Mouse (Mus musculus) neural tube, embryonic 13.5 days (tissue): ENCODE measurements around the gene Oxa1l. TPM values are rescaled to one million over a fixed set of nuclear protein-coding genes. Genes with fewer than 3 reads are reported as not detected.
"Not testable (repeated sequence)": the region's sequence is repeated elsewhere in the genome, so short reads cannot be mapped to it uniquely, and the experiment has no call there.

Source experiments
- ATAC-seq: fragments of 200-750 bp; cut with Nextera tagmentation; 2 replicates; pipeline ENCODE4 v1.8.0; 2017; ENCODE audit warnings: low read depth, mild to moderate bottlenecking, moderate TSS enrichment, moderate library complexity
- H3K27ac ChIP-seq: fragments of 300-500 bp; sonication (generic); replicated peaks from 2 replicates; pipeline ENCODE4 v1.5.1; 2015; ENCODE audit warnings: moderate library complexity, mild to moderate bottlenecking, inconsistent platforms
- H3K27me3 ChIP-seq: fragments of 300-500 bp; sonication (generic); 2 replicates; pipeline ENCODE4 v1.6.1; 2015; ENCODE audit warnings: mild to moderate bottlenecking, inconsistent platforms
- H3K36me3 ChIP-seq: fragments of 300-500 bp; sonication (generic); 2 replicates; pipeline ENCODE4 v1.6.1; 2015; ENCODE audit warnings: mild to moderate bottlenecking, inconsistent platforms
- H3K4me1 ChIP-seq: fragments of 300-500 bp; sonication (generic); replicated peaks from 2 replicates; pipeline ENCODE4 v1.6.1; 2015; ENCODE audit warnings: inconsistent platforms
- H3K4me2 ChIP-seq: fragments of 300-500 bp; sonication (generic); 2 replicates; pipeline ENCODE4 v1.6.1; 2015; ENCODE audit warnings: inconsistent platforms, mild to moderate bottlenecking, moderate library complexity
- H3K4me3 ChIP-seq: fragments of 300-500 bp; sonication (generic); 2 replicates; pipeline ENCODE4 v1.5.1; 2015; ENCODE audit warnings: mild to moderate bottlenecking, inconsistent platforms
- H3K9ac ChIP-seq: fragments of 300-500 bp; sonication (generic); 2 replicates; pipeline ENCODE4 v1.6.1; 2015; ENCODE audit warnings: moderate library complexity, mild to moderate bottlenecking, inconsistent platforms
- H3K9me3 ChIP-seq: fragments of 300-500 bp; sonication (generic); 2 replicates; pipeline ENCODE4 v1.6.1; 2016; ENCODE audit warnings: inconsistent platforms
- WGBS: fragments of 180-500 bp; shearing (Covaris S2); methylation state at CpG from one replicate; pipeline ENCODE4 v1.1.7; 2015; 5-methylcytosine and 5-hydroxymethylcytosine counted together
- polyA plus RNA-seq: library from polyadenylated mRNA; unstranded; fragments of >200 nt; fragmentation: Nextera tagmentation; extraction: Ambion mirVana; gene quantifications from 2 replicates; pipeline ENCODE4 v1.2.1, GENCODE M21; 2015

The Oxa1l gene
- polyA plus RNA-seq, 1 experiment from 2014 or later: 52.6 TPM

GRCm38 (mm10) chr14:54350773-54351541, 9.7 kb upstream of the Oxa1l start:
- not testable (repeated sequence) for H3K9ac ChIP-seq, ATAC-seq, H3K4me1 ChIP-seq, H3K36me3 ChIP-seq, H3K27ac ChIP-seq, H3K4me3 ChIP-seq, H3K4me2 ChIP-seq, H3K9me3 ChIP-seq, H3K27me3 ChIP-seq
- WGBS: 94% methylated on average over 16 of the region's 16 CpGs

GRCm38 (mm10) chr14:54352314-54352713, 8.3 kb upstream of the Oxa1l start:
- peaks cover 4% of the 10 kb centered on the region; the same call in 1 of the 2 replicates for H3K9me3 ChIP-seq

GRCm38 (mm10) chr14:54354406-54354805, 6.2 kb upstream of the Oxa1l start:
- no peak overlapping the region for H3K27ac ChIP-seq
- no peak overlapping the region for H3K4me3 ChIP-seq
- H3K27me3 ChIP-seq: no peaks in the 10 kb centered on the region
- no peak overlapping the region for H3K4me2 ChIP-seq
- H3K9me3 ChIP-seq: peaks cover 4% of the 10 kb centered on the region; the same call in 1 of the 2 replicates
- 45% methylated on average over 1 of the region's 1 CpGs for WGBS
- no peak overlapping the region for H3K9ac ChIP-seq
- no peaks in the 10 kb centered on the region for H3K36me3 ChIP-seq
- no peaks in the 10 kb centered on the region for H3K4me1 ChIP-seq
- ATAC-seq: no peak

More at GRCm38 (mm10) chr14:54352314-54352713, 8.3 kb upstream of the Oxa1l start:
- no peak overlapping the region for H3K4me3 ChIP-seq
- 90% methylated on average over 8 of the region's 8 CpGs for WGBS
- no peaks in the 10 kb centered on the region for H3K4me1 ChIP-seq
- H3K9ac ChIP-seq: no peak overlapping the region
- H3K4me2 ChIP-seq: no peak overlapping the region
- H3K27ac ChIP-seq: no peak overlapping the region
- H3K36me3 ChIP-seq: no peaks in the 10 kb centered on the region
- no peaks in the 10 kb centered on the region for H3K27me3 ChIP-seq
- no peak for ATAC-seq

GRCm38 (mm10) chr14:54363156-54363555, 2.5 kb downstream of the Oxa1l start:
- 96% methylated on average over 8 of the region's 8 CpGs for WGBS
- ATAC-seq: no peak

GRCm38 (mm10) chr14:54365026-54365645, 4.5 kb downstream of the Oxa1l start:
- peaks cover 73% of the 10 kb centered on the region for H3K36me3 ChIP-seq
- no peak overlapping the region for H3K27ac ChIP-seq
- H3K27me3 ChIP-seq: no peaks in the 10 kb centered on the region
- no peak overlapping the region for H3K4me3 ChIP-seq
- no peak overlapping the region for H3K4me2 ChIP-seq
- H3K9ac ChIP-seq: no peak overlapping the region
- no peak for ATAC-seq
- H3K4me1 ChIP-seq: peaks cover 21% of the 10 kb centered on the region
- 91% methylated on average over 5 of the region's 5 CpGs for whole genome bisulfite sequencing
- H3K9me3 ChIP-seq: no peaks in the 10 kb centered on the region

More at GRCm38 (mm10) chr14:54363156-54363555, 2.5 kb downstream of the Oxa1l start:
- peaks cover 53% of the 10 kb centered on the region for H3K36me3 ChIP-seq
- no peak overlapping the region for H3K4me3 ChIP-seq
- H3K27ac ChIP-seq: no peak overlapping the region
- peaks cover 21% of the 10 kb centered on the region for H3K4me1 ChIP-seq
- H3K27me3 ChIP-seq: no peaks in the 10 kb centered on the region
- no peak overlapping the region for H3K9ac ChIP-seq
- H3K9me3 ChIP-seq: no peaks in the 10 kb centered on the region
- no peak overlapping the region for H3K4me2 ChIP-seq

- no peaks in the 10 kb centered on the region for H3K9me3 ChIP-seq
- H3K9ac ChIP-seq: no peak overlapping the region
- 96% methylated on average over 10 of the region's 10 CpGs for WGBS
- H3K4me1 ChIP-seq: peaks cover 18% of the 10 kb centered on the region
- H3K27me3 ChIP-seq: no peaks in the 10 kb centered on the region
- no peak overlapping the region for H3K4me3 ChIP-seq
- no peak overlapping the region for H3K27ac ChIP-seq
- H3K36me3 ChIP-seq: peaks cover 85% of the 10 kb centered on the region
- no peak for ATAC-seq
- H3K4me2 ChIP-seq: no peak overlapping the region
Observed at GRCm38 (mm10) chr14:54366581-54366980, 5.9 kb downstream of the Oxa1l start.

GRCm38 (mm10) chr14:54367429-54368060, 6.9 kb downstream of the Oxa1l start:
- H3K4me2 ChIP-seq: no peak overlapping the region
- no peaks in the 10 kb centered on the region for H3K27me3 ChIP-seq
- H3K27ac ChIP-seq: no peak overlapping the region
- H3K4me3 ChIP-seq: no peak overlapping the region
- peaks cover 8% of the 10 kb centered on the region for H3K4me1 ChIP-seq
- no peak overlapping the region for H3K9ac ChIP-seq
- no peak for ATAC-seq
- H3K9me3 ChIP-seq: no peaks in the 10 kb centered on the region
- WGBS: 93% methylated on average over 18 of the region's 18 CpGs
- peaks cover 89% of the 10 kb centered on the region for H3K36me3 ChIP-seq

GRCm38 (mm10) chr14:54369372-54369771, 8.7 kb downstream of the Oxa1l start:
- peaks cover 72% of the 10 kb centered on the region for H3K36me3 ChIP-seq
- WGBS: 96% methylated on average over 3 of the region's 3 CpGs

GRCm38 (mm10) chr14:54370595-54370994, 10.0 kb downstream of the Oxa1l start:
- no peak overlapping the region for H3K4me3 ChIP-seq
- H3K4me1 ChIP-seq: no peaks in the 10 kb centered on the region
- peaks cover 60% of the 10 kb centered on the region for H3K36me3 ChIP-seq
- no peak overlapping the region for H3K9ac ChIP-seq
- WGBS: 93% methylated on average over 6 of the region's 6 CpGs
- H3K27me3 ChIP-seq: no peaks in the 10 kb centered on the region
- no peak for ATAC-seq
- no peak overlapping the region for H3K4me2 ChIP-seq
- H3K9me3 ChIP-seq: no peaks in the 10 kb centered on the region
- H3K27ac ChIP-seq: no peak overlapping the region

More at GRCm38 (mm10) chr14:54369372-54369771, 8.7 kb downstream of the Oxa1l start:
- H3K9ac ChIP-seq: no peak overlapping the region
- H3K27ac ChIP-seq: no peak overlapping the region
- H3K4me2 ChIP-seq: no peak overlapping the region
- H3K4me3 ChIP-seq: no peak overlapping the region
- no peaks in the 10 kb centered on the region for H3K27me3 ChIP-seq
- H3K9me3 ChIP-seq: no peaks in the 10 kb centered on the region
- ATAC-seq: no peak
- H3K4me1 ChIP-seq: no peaks in the 10 kb centered on the region

GRCm38 (mm10) chr14:54371460-54371859, 10.8 kb downstream of the Oxa1l start:
- no peaks in the 10 kb centered on the region for H3K27me3 ChIP-seq
- peaks cover 53% of the 10 kb centered on the region for H3K36me3 ChIP-seq
- no peak overlapping the region for H3K27ac ChIP-seq
- H3K9me3 ChIP-seq: no peaks in the 10 kb centered on the region
- H3K4me2 ChIP-seq: no peak overlapping the region
- no peak overlapping the region for H3K9ac ChIP-seq
- WGBS: 97% methylated on average over 10 of the region's 10 CpGs
- ATAC-seq: peak; percentile 52
- H3K4me1 ChIP-seq: no peaks in the 10 kb centered on the region
- H3K4me3 ChIP-seq: no peak overlapping the region

GRCm38 (mm10) chr14:54372923-54373322, 12.3 kb downstream of the Oxa1l start:
- no peak overlapping the region for H3K4me3 ChIP-seq
- peaks cover 39% of the 10 kb centered on the region for H3K36me3 ChIP-seq
- no peaks in the 10 kb centered on the region for H3K27me3 ChIP-seq
- H3K9ac ChIP-seq: no peak overlapping the region
- WGBS: 95% methylated on average over 9 of the region's 9 CpGs
- H3K4me1 ChIP-seq: no peaks in the 10 kb centered on the region
- ATAC-seq: no peak
- no peak overlapping the region for H3K27ac ChIP-seq
- H3K4me2 ChIP-seq: no peak overlapping the region
- H3K9me3 ChIP-seq: no peaks in the 10 kb centered on the region

- Histone ChIP-seq H3K9me3 (no peaks in the 10 kb centered on the region), H3K4me2 (no peak overlapping the region), H3K9ac (no peak overlapping the region), H3K36me3 (peaks cover 9% of the 10 kb centered on the region), H3K4me3 (no peak overlapping the region), H3K27ac (no peak overlapping the region), H3K4me1 (no peaks in the 10 kb centered on the region), H3K27me3 (no peaks in the 10 kb centered on the region)
- WGBS: 77% methylated on average over 3 of the region's 3 CpGs
- no peak for ATAC-seq
Observed at GRCm38 (mm10) chr14:54375916-54376315, 15.3 kb downstream of the Oxa1l start.
